Mouse (Mus musculus) MEL (cell line): ENCODE measurements around the gene P4ha2. TPM values are rescaled to one million over a fixed set of nuclear protein-coding genes. Genes with fewer than 3 reads are reported as not detected.

Source experiments
- DNase-seq: peaks from one replicate; pipeline ENCODE4 v3.0.0; 2011; ENCODE audit warnings: low read depth, low spot score
- H3K27ac ChIP-seq: 2 replicates; pipeline ENCODE4 v1.5.1; 2012; ENCODE audit warnings: low read depth, mild to moderate bottlenecking, control low read depth, low read length, moderate library complexity; ENCODE audit not compliant: control insufficient read depth
- H3K27me3 ChIP-seq, 2 experiments: fragments of 150-350 bp in 1 of 2; sonication (generic) in 1 of 2; 2 replicates each; pipeline ENCODE4 v1.6.1; 2012; ENCODE audit warnings: low read length in 2 of 2, mild to moderate bottlenecking in 2 of 2, improper control_type of control experiment in 1 of 2, moderate library complexity in 1 of 2; ENCODE audit not compliant: insufficient read depth in 2 of 2, control insufficient read depth in 1 of 2
- H3K36me3 ChIP-seq, 2 experiments: 2 replicates each; pipeline ENCODE4 v1.6.1; 2012 to 2014; ENCODE audit warnings: low read length in 2 of 2, improper control_type of control experiment in 1 of 2, inconsistent platforms in 1 of 2, mild to moderate bottlenecking in 1 of 2; ENCODE audit not compliant: insufficient read depth in 2 of 2, control insufficient read depth in 1 of 2
- H3K4me1 ChIP-seq, 2 experiments: fragments of 150-350 bp in 1 of 2; sonication (generic) in 1 of 2; 2 replicates each; pipeline ENCODE4 v1.6.1; 2012; ENCODE audit warnings: low read length in 2 of 2, improper control_type of control experiment in 1 of 2, mild to moderate bottlenecking in 1 of 2; ENCODE audit not compliant: insufficient read depth in 2 of 2, control insufficient read depth in 1 of 2
- H3K4me3 ChIP-seq, 2 experiments: fragments of 150-350 bp in 1 of 2; sonication (generic) in 1 of 2; 2 replicates each; pipeline ENCODE4 v1.5.1; 2012; ENCODE audit warnings: low read depth in 2 of 2, low read length in 2 of 2, mild to moderate bottlenecking in 2 of 2, moderate library complexity in 2 of 2, control low read depth in 1 of 2, improper control_type of control experiment in 1 of 2; ENCODE audit not compliant: control insufficient read depth in 1 of 2, insufficient read depth in 1 of 2
- H3K79me2 ChIP-seq: 2 replicates; pipeline ENCODE4 v1.6.1; 2012; ENCODE audit warnings: mild to moderate bottlenecking, low read length, moderate library complexity; ENCODE audit not compliant: control insufficient read depth, poor library complexity, insufficient read depth
- H3K9ac ChIP-seq: 2 replicates; pipeline ENCODE4 v1.6.1; 2012; ENCODE audit warnings: low read depth, mild to moderate bottlenecking, control low read depth, low read length, moderate library complexity; ENCODE audit not compliant: control insufficient read depth, poor library complexity, severe bottlenecking
- H3K9me3 ChIP-seq: fragments of 150-350 bp; sonication (generic); replicated peaks from 2 replicates; pipeline ENCODE4 v1.6.1; 2012; ENCODE audit warnings: mild to moderate bottlenecking, low read length, improper control_type of control experiment, moderate library complexity; ENCODE audit not compliant: insufficient read depth
- BHLHE40 ChIP-seq: IDR thresholded peaks from 2 replicates; pipeline ENCODE4 v1.6.1; 2012; ENCODE audit warnings: low read depth, mild to moderate bottlenecking, inconsistent platforms, low read length, improper control_type of control experiment, borderline replicate concordance
- E2F4 ChIP-seq: IDR thresholded peaks from 2 replicates; pipeline ENCODE4 v1.6.1; 2011; ENCODE audit warnings: low read depth, low read length, improper control_type of control experiment, borderline replicate concordance
- EP300 ChIP-seq, 2 experiments: IDR thresholded peaks; 2 replicates each; pipeline ENCODE4 v1.6.1; 2011; ENCODE audit warnings: improper control_type of control experiment in 2 of 2, low read length in 2 of 2, low read depth in 1 of 2, mild to moderate bottlenecking in 1 of 2
- GABPA ChIP-seq: IDR thresholded peaks from 2 replicates; pipeline ENCODE4 v1.6.1; 2012; ENCODE audit warnings: low read depth, mild to moderate bottlenecking, inconsistent platforms, low read length, improper control_type of control experiment, moderate library complexity
- JUND ChIP-seq: IDR thresholded peaks from 2 replicates; pipeline ENCODE4 v1.6.1; 2011; ENCODE audit warnings: low read depth, mild to moderate bottlenecking, improper control_type of control experiment, low read length
- MAX ChIP-seq: IDR thresholded peaks from 2 replicates; pipeline ENCODE4 v1.6.1; 2011; ENCODE audit warnings: low read length, improper control_type of control experiment
- MAZ ChIP-seq: IDR thresholded peaks from 2 replicates; pipeline ENCODE4 v1.6.1; 2012; ENCODE audit warnings: low read depth, mild to moderate bottlenecking, inconsistent platforms, low read length, improper control_type of control experiment
- NRF1 ChIP-seq: IDR thresholded peaks from 2 replicates; pipeline ENCODE4 v1.6.1; 2014; ENCODE audit warnings: low read depth, mild to moderate bottlenecking, inconsistent platforms, low read length, improper control_type of control experiment, moderate library complexity; ENCODE audit not compliant: poor library complexity, insufficient read depth, severe bottlenecking
- POLR2A ChIP-seq, 2 experiments: IDR thresholded peaks; 2 replicates each; pipeline ENCODE4 v1.6.1; 2011 to 2012; ENCODE audit warnings: low read length in 2 of 2, mild to moderate bottlenecking in 2 of 2, control low read depth in 1 of 2, improper control_type of control experiment in 1 of 2, low read depth in 1 of 2, moderate library complexity in 1 of 2; ENCODE audit not compliant: control insufficient read depth in 1 of 2, insufficient read depth in 1 of 2, poor library complexity in 1 of 2
- RAD21 ChIP-seq: IDR thresholded peaks from 2 replicates; pipeline ENCODE4 v1.6.1; 2011; ENCODE audit warnings: mild to moderate bottlenecking, low read depth, low read length, improper control_type of control experiment
- RCOR1 ChIP-seq: IDR thresholded peaks from 2 replicates; pipeline ENCODE4 v1.6.1; 2012; ENCODE audit warnings: low read depth, mild to moderate bottlenecking, inconsistent platforms, low read length, improper control_type of control experiment
- TCF12 ChIP-seq: IDR thresholded peaks from 2 replicates; pipeline ENCODE4 v1.6.1; 2014; ENCODE audit warnings: low read depth, mild to moderate bottlenecking, inconsistent platforms, low read length, improper control_type of control experiment, moderate library complexity
- USF1 ChIP-seq: IDR thresholded peaks from 2 replicates; pipeline ENCODE4 v1.6.1; 2014; ENCODE audit warnings: low read depth, mild to moderate bottlenecking, inconsistent platforms, low read length, improper control_type of control experiment, moderate library complexity
- USF2 ChIP-seq, 2 experiments: IDR thresholded peaks; 2 replicates each; pipeline ENCODE4 v1.6.1; 2011 to 2012; ENCODE audit warnings: improper control_type of control experiment in 2 of 2, low read length in 2 of 2, borderline replicate concordance in 1 of 2, inconsistent platforms in 1 of 2, low read depth in 1 of 2, mild to moderate bottlenecking in 1 of 2; ENCODE audit not compliant: insufficient read depth in 1 of 2
- polyA plus RNA-seq, 2 experiments: library from polyadenylated mRNA; stranded (reverse) in 1 of 2; unstranded in 1 of 2; fragments of >175 nt in 1 of 2; fragments of >200 nt in 1 of 2; gene quantifications; 2 replicates each; pipeline versions ENCODE4 v1.2.1 to v1.2.4; 2012; ENCODE audit warnings: low replicate concordance in 2 of 2, low read depth in 1 of 2; ENCODE audit not compliant: insufficient read length in 2 of 2, insufficient read depth in 1 of 2, missing spikeins in 1 of 2
- total RNA-seq: library from RNA; depleted of rRNA; stranded (reverse); fragments of 300-350 nt; gene quantifications from 2 replicates; pipeline ENCODE4 v1.2.3, GENCODE M21; 2012; rRNA removed

Gene P4ha2
- total RNA-seq (18.6 and 32.0 TPM in 2 replicates), polyA plus RNA-seq (10 to 100 TPM in 1 of 2 experiments, not detected in 1; 57.8 TPM)

DNA sequence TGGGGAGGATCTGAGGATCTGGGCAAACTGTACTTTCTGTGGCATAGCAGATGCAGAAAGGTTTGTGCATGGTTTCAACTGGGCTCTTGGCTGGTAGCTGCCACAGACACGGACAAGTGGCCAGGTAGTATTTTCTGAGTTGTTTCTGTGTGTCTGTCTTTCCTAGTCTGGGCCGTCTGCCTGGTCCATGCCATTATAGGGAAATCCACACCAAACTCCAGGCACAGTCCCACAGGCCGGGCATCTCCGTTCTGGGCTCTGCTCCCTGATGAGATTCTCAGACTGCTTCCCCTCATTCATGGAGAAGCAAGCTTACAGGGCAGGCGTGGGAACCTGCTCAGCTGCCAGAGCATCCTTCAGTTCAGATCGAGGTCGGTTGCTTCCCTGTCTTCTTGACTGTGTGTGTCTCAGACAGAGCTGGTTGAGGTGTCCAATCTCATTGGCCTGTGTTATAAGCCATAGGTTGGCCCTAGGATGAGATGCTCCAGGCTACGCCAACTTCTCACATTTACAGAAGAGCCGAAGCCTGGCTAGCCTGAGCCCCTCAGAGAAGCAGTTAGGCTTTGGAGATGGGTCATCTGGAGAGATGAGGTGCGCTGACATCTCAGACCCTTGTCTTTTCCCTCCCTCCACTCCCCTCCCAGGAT lies at the start of gene P4ha2:
TSS of gene P4ha2 (plus strand) at position 51 of the 647 bp plus-strand sequence.
- Histone ChIP-seq H3K4me1 (peaks cover 13 to 22% of the 10 kb centered on the region in 2 experiments), H3K9me3 (no peaks in the 10 kb centered on the region), H3K9ac (peak within 1 kb of the TSS; percentile 53), H3K36me3 (peaks cover 0 to 14% of the 10 kb centered on the region in 2 experiments; a peak in 2 of 4 replicates), H3K79me2 (no peaks in the 10 kb centered on the region), H3K27ac (no peak within 1 kb of the TSS), H3K4me3 (peak within 1 kb of the TSS; percentile 65 to 95), H3K27me3 (0 out of 4 replicates have a peak, but pooled peaks cover 0 to 2% of the 10 kb centered on the region in 2 experiments)
- TF ChIP-seq RCOR1 (0 out of 2 replicates have a peak, but pooled peaks have one; percentile 7), JUND (no peak)
- DNase-seq = peak; percentile 53

DNA sequence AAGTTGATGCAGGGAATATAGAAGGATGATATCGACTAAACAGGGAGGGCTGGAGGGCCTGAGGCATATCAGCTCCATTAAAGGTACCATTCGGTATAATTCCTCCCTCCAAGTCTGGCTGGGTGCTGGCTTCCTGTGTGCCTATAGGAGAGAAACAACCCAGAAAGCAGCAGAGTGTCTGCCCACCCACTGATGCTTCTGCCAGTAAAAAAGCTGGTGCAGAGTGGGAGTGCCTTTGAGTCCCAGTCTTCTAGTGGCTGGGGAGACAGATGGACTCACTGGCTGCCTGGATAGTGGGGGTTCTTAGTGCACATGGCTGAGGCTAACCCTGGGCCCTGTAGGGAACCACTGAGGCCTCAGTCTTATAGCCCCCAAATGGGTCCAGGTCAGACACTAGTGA lies 49.7 kb upstream of the P4ha2 start:
- Histone ChIP-seq H3K9ac (no peak overlapping the region), H3K36me3 (no peaks in the 10 kb centered on the region; a peak in 2 of 4 replicates), H3K79me2 (no peaks in the 10 kb centered on the region), H3K4me3 (no peak overlapping the region), H3K9me3 (no peaks in the 10 kb centered on the region), H3K27ac (no peak overlapping the region), H3K4me1 (no peaks in the 10 kb centered on the region; a peak in 1 of 4 replicates), H3K27me3 (peaks cover 0 to 2% of the 10 kb centered on the region in 2 experiments; a peak in 1 of 4 replicates)
- DNase-seq = no peak
- TF ChIP-seq JUND (no peak), E2F4 (no peak), RAD21 (no peak), GABPA (no peak), MAX (no peak), BHLHE40 (no peak), USF1 (no peak), MAZ (no peak)

GRCm38 (mm10) chr11:54051161-54051560 lies 48.7 kb upstream of the P4ha2 start:
- TF ChIP-seq NRF1 (no peak), USF2 (IDR thresholded peaks at IDR 0.05; ENCODE audit: borderline replicate concordance in 1 of 2, insufficient read depth in 1 of 2, low read depth in 1 of 2, low read length in 2 of 2) (no peak), EP300 (IDR thresholded peaks at IDR 0.05; ENCODE audit: low read depth in 1 of 2, low read length in 2 of 2) (no peak), POLR2A (IDR thresholded peaks at IDR 0.05; ENCODE audit: control insufficient read depth in 1 of 2, insufficient read depth in 1 of 2, low read depth in 1 of 2, low read length in 2 of 2, poor library complexity in 1 of 2) (no peak), TCF12 (no peak)
- TF ChIP-seq, all 39 proteins: peak for 0
- Histone ChIP-seq H3K27ac (no peak overlapping the region), H3K9ac (no peak overlapping the region), H3K9me3 (no peaks in the 10 kb centered on the region), H3K79me2 (no peaks in the 10 kb centered on the region), H3K36me3 (no peaks in the 10 kb centered on the region; a peak in 2 of 4 replicates), H3K27me3 (peaks cover 0 to 2% of the 10 kb centered on the region in 2 experiments; a peak in 1 of 4 replicates), H3K4me3 (no peak overlapping the region), H3K4me1 (no peaks in the 10 kb centered on the region; a peak in 1 of 4 replicates)
- DNase-seq = no peak
